Mouse (Mus musculus) ovary, adult 10 weeks (tissue): ENCODE data around the gene Tspyl3. TPM values are rescaled to one million over a fixed set of nuclear protein-coding genes. Genes with fewer than 3 reads are reported as not detected.

Experiments used
- polyA plus RNA-seq: library from polyadenylated mRNA; stranded (reverse); fragments of 350-450 nt; fragmentation: Illumina TruSeq; extraction: RNeasy Lipid Tissue Mini Kit (QIAGEN cat#74804); gene quantifications from one replicate; pipeline ENCODE4 v1.2.3, GENCODE M21; 2014

Tspyl3 gene
- 3.8 TPM for polyA plus RNA-seq

GRCm38 (mm10) chr2:153224946-153225594, at the start of gene Tspyl3:
TSS of gene Tspyl3 (minus strand) at chr2:153225441.

DNA sequence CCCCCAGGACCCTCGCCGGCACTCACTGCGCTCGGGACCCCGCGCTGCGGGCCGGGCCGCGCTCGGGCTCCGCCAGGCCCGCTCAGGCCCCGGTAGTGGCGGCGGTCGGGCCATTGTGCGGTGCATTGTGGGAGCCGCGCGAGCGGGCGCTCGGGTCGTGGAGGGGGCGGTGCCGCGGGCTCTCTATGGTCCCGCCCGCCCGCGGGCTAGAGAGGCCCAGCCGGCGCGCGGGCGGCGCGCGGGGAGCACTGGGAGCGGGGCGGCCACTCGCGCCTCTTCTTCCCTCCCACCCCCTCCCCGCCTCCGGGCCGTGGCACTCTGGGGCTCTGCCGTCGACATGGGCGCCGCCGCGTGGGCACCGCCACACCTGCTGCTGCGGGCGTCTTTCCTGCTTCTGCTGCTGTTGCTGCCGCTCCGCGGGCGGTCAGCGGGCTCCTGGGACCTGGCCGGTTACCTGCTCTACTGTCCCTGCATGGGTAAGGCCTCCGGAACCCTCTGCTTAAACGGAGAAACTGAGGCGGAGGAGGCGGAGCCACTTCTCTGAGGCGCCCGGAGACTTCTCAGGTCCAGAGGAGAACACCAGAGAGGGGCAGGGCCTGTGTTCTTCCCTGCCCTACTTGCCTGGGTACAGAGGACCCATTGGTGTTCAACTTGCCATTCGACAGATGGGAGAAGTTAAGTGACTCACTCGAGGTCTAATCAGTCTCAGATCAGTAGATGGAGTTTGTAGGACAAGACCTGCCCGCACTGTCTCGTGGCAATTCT, 16.2 kb upstream of the Tspyl3 start, which contains the start of the genes Plagl2 and Pofut1:
TSS of gene Plagl2 (minus strand) at position 177 of the 765 bp plus-strand sequence.
TSS of gene Pofut1 (plus strand) at position 284 of the 765 bp plus-strand sequence.

Other genes with a start within 250 kb of the Tspyl3 start
- 63.4 TPM for gene Pdrg1, start 210.0 kb downstream of the Tspyl3 start, polyA plus RNA-seq
- not detected for gene Xkr7, start 193.6 kb downstream of the Tspyl3 start, polyA plus RNA-seq
- 0.54 TPM for gene Ccm2l, start 159.5 kb downstream of the Tspyl3 start, polyA plus RNA-seq
- not detected for gene Hck, start 117.0 kb downstream of the Tspyl3 start, polyA plus RNA-seq
- gene Tm9sf4, start 64.1 kb downstream of the Tspyl3 start, polyA plus RNA-seq = 33.0 TPM
- gene Plagl2, start 16.0 kb upstream of the Tspyl3 start, polyA plus RNA-seq = 15.2 TPM
- 22.4 TPM for gene Pofut1, start 16.1 kb upstream of the Tspyl3 start, polyA plus RNA-seq
- 17.8 TPM for gene Kif3b, start 66.0 kb upstream of the Tspyl3 start, polyA plus RNA-seq
- gene Asxl1, start 120.4 kb upstream of the Tspyl3 start, polyA plus RNA-seq = 41.0 TPM